Mouse (Mus musculus) adrenal gland, postnatal 4 days (tissue): ENCODE measurements around the gene Tkt. TPM values are rescaled to one million over a fixed set of nuclear protein-coding genes. Genes with fewer than 3 reads are reported as not detected.

Source experiments
- DNase-seq, 2 experiments: peaks; one replicate each; pipeline ENCODE4 v3.0.0; 2021 to 2022; ENCODE audit warnings: low spot score in 2 of 2, mixed read lengths in 2 of 2
- microRNA-seq: library from miRNA; unstranded; fragments of <30 nt; microRNA quantifications from one replicate; pipeline ENCODE4 v1.2.0, GENCODE M21; 2021
- total RNA-seq, 2 experiments: library from RNA; stranded (reverse); gene quantifications; 2 replicates each; pipeline ENCODE4 v1.2.3; 2021

The Tkt gene
- total RNA-seq, 2 experiments from 2014 or later, result 399 to 408 TPM

DNA sequence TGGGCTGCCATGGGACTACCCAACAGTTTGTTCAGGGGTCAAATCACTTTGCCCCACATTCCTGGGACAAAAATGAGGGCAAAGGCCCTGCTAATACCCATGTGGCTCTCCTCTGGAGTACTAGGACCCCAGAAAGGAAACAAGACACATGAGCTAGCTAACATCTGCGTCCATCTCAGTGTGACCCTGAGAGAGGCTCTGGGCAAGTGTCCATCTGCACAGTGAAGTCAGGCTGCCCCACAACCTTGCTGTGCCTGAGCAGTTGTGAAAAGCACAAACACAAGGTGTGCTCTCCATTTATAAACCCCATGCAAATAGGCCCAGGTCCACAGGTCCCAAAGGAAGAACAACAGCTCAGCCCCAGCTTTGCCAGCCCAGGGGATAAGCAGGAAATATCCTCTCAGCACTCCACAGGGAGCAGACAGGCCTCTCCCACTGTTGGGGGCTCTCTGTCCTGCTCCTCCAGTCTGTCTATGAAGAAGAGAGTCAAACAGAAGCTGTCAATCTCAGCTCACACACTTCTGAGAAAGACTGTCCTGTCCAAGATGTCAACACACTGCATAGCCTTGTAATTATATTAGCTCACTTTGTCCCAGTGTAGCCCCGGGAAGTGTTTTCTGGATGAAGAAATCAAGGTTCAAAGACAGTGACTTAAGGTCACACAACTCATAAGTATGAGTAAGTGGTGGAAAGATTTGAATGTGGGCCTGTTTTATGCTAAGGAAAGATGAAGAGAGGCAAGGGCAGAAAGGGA lies 65.0 kb downstream of the Tkt start:
- no peak for DNase-seq

DNA sequence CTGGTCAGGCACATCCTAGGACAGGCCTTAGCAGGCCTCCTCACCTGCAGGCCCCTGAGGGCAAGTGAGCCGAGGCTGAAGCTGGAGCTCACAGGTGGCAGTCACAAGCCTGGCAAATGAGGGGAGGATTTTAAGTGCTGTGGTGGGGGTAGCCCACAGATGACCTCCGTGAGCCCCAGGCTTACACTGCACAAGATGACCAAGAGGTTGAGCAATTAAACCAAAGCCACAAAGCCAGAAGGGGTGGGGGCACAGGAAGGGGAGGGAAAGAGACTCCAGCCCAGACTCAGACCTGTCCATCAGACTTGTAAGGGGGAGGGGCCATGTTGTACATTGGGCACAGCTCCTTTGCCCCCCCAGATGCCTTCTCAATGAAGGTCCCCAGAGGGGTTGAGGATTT lies 68.6 kb downstream of the Tkt start:
- no peak for DNase-seq

DNA sequence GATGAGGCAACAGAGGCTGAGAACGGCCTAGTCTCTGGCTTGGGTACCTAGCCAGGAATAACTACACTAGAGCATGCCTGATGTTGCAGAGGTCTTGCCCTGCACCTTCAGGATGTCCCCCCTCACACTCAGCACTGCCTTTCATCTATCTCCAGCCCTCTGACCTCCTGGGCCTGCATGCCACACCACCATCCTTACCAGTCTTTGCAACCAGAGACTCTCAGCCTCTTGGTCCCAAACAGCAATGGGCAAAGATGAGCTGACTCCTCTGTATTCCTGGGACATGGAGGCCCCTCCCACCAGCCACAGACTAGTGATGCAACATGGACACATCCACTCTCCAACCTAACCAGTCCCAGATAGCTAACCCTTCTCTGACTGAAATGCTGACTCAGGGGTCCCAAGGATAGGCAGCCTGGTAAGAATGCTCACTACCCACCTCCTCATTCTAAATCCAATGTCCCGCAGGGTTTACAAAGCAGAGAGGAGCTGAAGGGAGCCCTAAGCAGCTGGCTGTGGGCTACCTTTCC lies 70.7 kb downstream of the Tkt start:
- no peak for DNase-seq

DNA sequence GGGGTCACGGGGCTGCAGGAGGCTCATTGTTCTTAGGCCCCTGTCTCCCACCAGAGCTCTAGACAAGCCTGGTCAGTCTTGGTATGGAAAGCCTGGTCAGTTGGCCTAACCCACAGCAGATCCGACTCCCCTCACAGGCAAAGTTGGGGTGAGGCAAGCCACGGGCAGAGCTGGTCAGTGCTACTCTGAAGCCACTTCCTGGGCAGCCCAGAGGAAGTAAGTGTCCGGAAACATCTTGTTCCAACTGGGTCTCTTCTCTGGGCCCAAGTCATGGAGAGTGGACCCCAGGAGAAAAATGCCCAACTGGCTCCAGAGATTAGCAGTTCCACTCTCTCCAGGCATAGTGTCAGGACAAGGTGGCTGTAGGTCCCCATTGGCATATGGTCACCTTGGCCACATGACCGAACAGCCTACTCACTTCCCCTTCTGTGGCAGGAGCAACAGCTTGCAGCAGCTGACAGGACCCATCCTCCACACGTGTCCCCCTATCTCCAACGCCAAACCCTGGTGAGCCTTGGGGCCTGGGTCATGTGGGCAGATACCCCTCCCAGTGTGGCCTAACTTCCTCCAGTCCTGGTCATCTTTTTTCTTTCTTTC lies 71.9 kb downstream of the Tkt start:
- no peak for DNase-seq

DNA sequence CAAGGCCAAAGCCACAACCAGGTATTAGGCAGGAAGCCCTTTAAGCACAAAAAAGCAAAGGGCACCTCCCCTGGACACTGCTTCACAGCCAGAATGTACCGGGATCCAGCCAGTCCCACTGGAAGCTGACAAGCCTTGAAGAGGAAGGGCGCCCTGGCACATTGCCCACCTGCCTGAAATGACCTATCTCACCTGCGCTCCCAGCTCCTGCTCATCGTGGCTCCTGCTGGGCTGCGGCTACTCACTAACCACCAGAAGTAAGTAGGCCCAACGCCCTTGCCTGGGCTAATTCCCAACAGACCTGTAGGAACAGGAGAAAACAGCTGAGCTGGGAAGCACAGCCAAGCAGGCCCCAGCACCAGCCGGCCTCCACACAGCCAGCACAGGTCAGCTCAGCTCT lies 74.0 kb downstream of the Tkt start:
- DNase-seq, result no peak

DNA sequence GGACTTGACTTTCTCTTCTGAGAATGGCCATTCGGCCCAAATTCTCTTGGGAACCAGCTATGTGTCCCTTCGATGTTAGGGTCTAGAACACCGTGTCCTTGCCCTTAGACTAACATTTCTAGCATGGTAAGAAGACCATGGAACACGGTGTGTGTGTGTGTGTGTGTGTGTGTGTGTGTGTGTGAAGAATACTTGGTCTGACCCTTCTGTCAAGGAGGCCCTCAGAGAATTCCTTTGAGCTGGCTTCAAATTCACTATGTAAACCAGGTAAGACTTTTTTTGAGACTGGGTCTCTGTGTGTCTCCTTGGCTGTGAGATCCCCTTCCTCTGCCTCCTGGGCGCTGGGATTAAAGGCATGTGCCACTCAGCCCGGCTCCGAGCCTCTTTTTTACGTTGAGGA lies 74.4 kb downstream of the Tkt start:
- no peak for DNase-seq

Small RNA genes within 50 kb of the gene (microRNA-seq; reads per million reads assigned to microRNA genes)
- 3.4 reads per million, percentile 9 among the genes with 10 or more reads in this experiment for gene Mir3076

Other genes starting within 250 kb of the Tkt start
- 10 to 100 TPM; 29.3 to 35.8 TPM for gene Dcp1a, start 68.8 kb upstream of the Tkt start, total RNA-seq
- gene Cacna1d, start 56.9 kb upstream of the Tkt start, total RNA-seq, result 10 to 100 TPM; 32.7 to 32.9 TPM
- gene Prkcd, start 77.9 kb downstream of the Tkt start, total RNA-seq, result 100 to 1,000 TPM; 197 to 224 TPM
- 10 to 100 TPM; 32.8 to 36.3 TPM for gene Rft1, start 106.0 kb downstream of the Tkt start, total RNA-seq
- gene Sfmbt1, start 166.5 kb downstream of the Tkt start, total RNA-seq, result 10 to 100 TPM; 29.2 to 30.2 TPM